Mouse (Mus musculus) intestine, embryonic 16.5 days (tissue): ENCODE measurements around the gene Uap1. TPM values are rescaled to one million over a fixed set of nuclear protein-coding genes. Genes with fewer than 3 reads are reported as not detected.

ENCODE experiments used
- ATAC-seq: fragments of 200-750 bp; cut with Nextera tagmentation; 2 replicates; pipeline ENCODE4 v1.8.0; 2017; ENCODE audit warnings: moderate TSS enrichment, moderate library complexity
- H3K27ac ChIP-seq: fragments of 300-500 bp; sonication (generic); 2 replicates; pipeline ENCODE4 v1.5.1; 2014; ENCODE audit warnings: mild to moderate bottlenecking, low read length
- H3K27me3 ChIP-seq: fragments of 300-500 bp; sonication (generic); replicated peaks from 2 replicates; pipeline ENCODE4 v1.6.1; 2014; ENCODE audit warnings: low read length, control low read depth, mixed read lengths; ENCODE audit not compliant: control insufficient read depth, insufficient read depth
- H3K36me3 ChIP-seq: fragments of 300-500 bp; sonication (generic); 2 replicates; pipeline ENCODE4 v1.6.1; 2014; ENCODE audit warnings: low read length, control low read depth; ENCODE audit not compliant: control insufficient read depth, insufficient read depth
- H3K4me1 ChIP-seq: fragments of 300-500 bp; sonication (generic); 2 replicates; pipeline ENCODE4 v1.6.1; 2014; ENCODE audit warnings: low read length, control low read depth, mixed read lengths; ENCODE audit not compliant: control insufficient read depth, insufficient read depth
- H3K4me2 ChIP-seq: fragments of 300-500 bp; sonication (generic); 2 replicates; pipeline ENCODE4 v1.6.1; 2014; ENCODE audit warnings: low read depth, low read length, control low read depth
- H3K4me3 ChIP-seq: fragments of 300-500 bp; sonication (generic); 2 replicates; pipeline ENCODE4 v1.5.1; 2014; ENCODE audit warnings: mild to moderate bottlenecking, low read length
- H3K9ac ChIP-seq: fragments of 300-500 bp; sonication (generic); 2 replicates; pipeline ENCODE4 v1.6.1; 2014; ENCODE audit warnings: low read depth, low read length
- H3K9me3 ChIP-seq: fragments of 300-500 bp; sonication (generic); 2 replicates; pipeline ENCODE4 v1.6.1; 2016; ENCODE audit warnings: low read length, control low read depth; ENCODE audit not compliant: control insufficient read depth
- WGBS: fragments of 180-500 bp; shearing (Covaris S2); extraction: QIAGEN DNeasy Blood & Tissue Kit; methylation state at CpG from one replicate; pipeline ENCODE4 v1.1.7; 2014; 5-methylcytosine and 5-hydroxymethylcytosine counted together
- polyA plus RNA-seq: library from polyadenylated mRNA; unstranded; fragments of >200 nt; fragmentation: Nextera tagmentation; extraction: Ambion mirVana; gene quantifications from 2 replicates; pipeline ENCODE4 v1.2.1, GENCODE M21; 2015

Gene Uap1
- polyA plus RNA-seq, 1 experiment from 2014 or later, result 46.9 TPM

DNA sequence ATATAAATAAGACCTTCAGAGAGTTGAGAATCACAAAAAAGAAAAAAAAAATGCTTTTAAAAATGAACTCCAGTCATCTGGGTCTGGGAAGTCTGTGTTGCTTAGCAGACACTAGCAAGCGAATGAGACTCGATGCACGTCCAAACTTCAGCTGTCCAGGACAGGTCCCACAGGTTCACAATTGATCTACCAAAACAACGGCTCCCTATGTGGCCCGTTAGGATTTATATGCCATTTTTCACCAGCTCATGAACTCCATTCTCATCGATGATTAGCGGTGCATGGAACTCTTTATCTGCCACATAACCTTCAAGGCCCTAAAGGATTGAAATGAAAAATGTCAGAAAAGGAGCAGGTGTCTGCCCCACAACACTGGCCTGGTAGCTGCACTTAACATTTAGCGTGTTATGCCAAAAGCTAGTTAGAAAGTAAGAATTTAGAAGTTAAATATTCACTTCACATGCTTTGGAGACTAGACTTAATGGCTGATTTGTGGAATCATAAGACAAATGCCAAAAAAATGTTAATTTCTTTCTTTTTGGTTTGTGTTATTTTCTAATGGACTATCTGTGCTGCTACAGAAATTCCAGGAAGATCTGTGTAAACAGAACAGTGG lies 32.4 kb downstream of the Uap1 start:
- ATAC-seq, result no peak
- H3K27me3 ChIP-seq, result no peaks in the 10 kb centered on the region
- 95% methylated on average over 8 of the region's 8 CpGs for WGBS

GRCm38 (mm10) chr1:170141626-170142025 lies 33.1 kb downstream of the Uap1 start:
- no peak overlapping the region for H3K4me2 ChIP-seq
- no peak overlapping the region for H3K9ac ChIP-seq
- ATAC-seq, result no peak
- H3K4me3 ChIP-seq, result no peak overlapping the region
- H3K36me3 ChIP-seq, result no peaks in the 10 kb centered on the region; the same call in 1 of the 2 replicates
- 95% methylated on average over 5 of the region's 5 CpGs for WGBS
- H3K9me3 ChIP-seq, result no peaks in the 10 kb centered on the region
- H3K4me1 ChIP-seq, result no peaks in the 10 kb centered on the region
- H3K27me3 ChIP-seq, result no peaks in the 10 kb centered on the region
- no peak overlapping the region for H3K27ac ChIP-seq

More for the DNA sequence above, 32.4 kb downstream of the Uap1 start:
- Histone ChIP-seq H3K36me3 (no peaks in the 10 kb centered on the region; the same call in 1 of the 2 replicates), H3K4me2 (no peak overlapping the region), H3K9ac (no peak overlapping the region), H3K9me3 (no peaks in the 10 kb centered on the region), H3K27ac (no peak overlapping the region), H3K4me3 (no peak overlapping the region), H3K4me1 (no peaks in the 10 kb centered on the region)

GRCm38 (mm10) chr1:170136351-170137009 lies 38.3 kb downstream of the Uap1 start:
- Histone ChIP-seq H3K27me3 (no peaks in the 10 kb centered on the region), H3K4me3 (no peak overlapping the region), H3K4me1 (no peaks in the 10 kb centered on the region), H3K27ac (no peak overlapping the region), H3K9ac (no peak overlapping the region; the same call in 1 of the 2 replicates), H3K4me2 (no peak overlapping the region), H3K36me3 (no peaks in the 10 kb centered on the region; the same call in 1 of the 2 replicates), H3K9me3 (no peaks in the 10 kb centered on the region)
- peak; percentile 84 for ATAC-seq
- 15% methylated on average over 7 of the region's 7 CpGs for WGBS

- 84% methylated on average over 8 of the region's 8 CpGs for WGBS
- H3K9me3 ChIP-seq, result no peaks in the 10 kb centered on the region
- no peaks in the 10 kb centered on the region for H3K4me1 ChIP-seq
- H3K27ac ChIP-seq, result no peak overlapping the region
- no peaks in the 10 kb centered on the region for H3K36me3 ChIP-seq
- no peak overlapping the region for H3K9ac ChIP-seq
- ATAC-seq, result no peak
- no peak overlapping the region for H3K4me2 ChIP-seq
- H3K27me3 ChIP-seq, result no peaks in the 10 kb centered on the region
- H3K4me3 ChIP-seq, result no peak overlapping the region
These were observed 40.5 kb downstream of the Uap1 start for GRCm38 (mm10) chr1:170134264-170134663.

DNA sequence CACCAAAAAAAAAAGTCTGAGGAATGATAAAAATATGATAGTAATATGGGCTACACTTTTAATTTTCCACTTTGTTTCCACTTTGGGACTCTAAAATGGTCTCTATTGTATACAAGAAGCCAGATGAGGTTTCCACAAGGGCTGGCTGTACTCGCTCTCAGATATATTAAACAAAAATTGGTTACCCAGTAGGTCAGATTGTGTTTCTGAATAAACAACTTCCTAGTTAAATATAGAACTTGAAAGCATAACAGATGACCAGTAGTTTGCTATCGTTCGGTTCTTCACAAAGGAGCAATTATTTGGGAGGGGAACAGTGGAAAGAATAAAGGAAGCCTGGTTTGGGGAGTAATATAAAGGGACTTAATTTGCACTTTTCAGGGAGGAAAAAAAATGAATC lies 43.8 kb downstream of the Uap1 start:
- Histone ChIP-seq H3K27ac (no peak overlapping the region), H3K4me1 (no peaks in the 10 kb centered on the region), H3K9ac (no peak overlapping the region), H3K27me3 (no peaks in the 10 kb centered on the region), H3K4me2 (no peak overlapping the region), H3K36me3 (no peaks in the 10 kb centered on the region), H3K9me3 (no peaks in the 10 kb centered on the region), H3K4me3 (no peak overlapping the region)
- ATAC-seq, result no peak
- 44% methylated on average over 3 of the region's 3 CpGs for WGBS

DNA sequence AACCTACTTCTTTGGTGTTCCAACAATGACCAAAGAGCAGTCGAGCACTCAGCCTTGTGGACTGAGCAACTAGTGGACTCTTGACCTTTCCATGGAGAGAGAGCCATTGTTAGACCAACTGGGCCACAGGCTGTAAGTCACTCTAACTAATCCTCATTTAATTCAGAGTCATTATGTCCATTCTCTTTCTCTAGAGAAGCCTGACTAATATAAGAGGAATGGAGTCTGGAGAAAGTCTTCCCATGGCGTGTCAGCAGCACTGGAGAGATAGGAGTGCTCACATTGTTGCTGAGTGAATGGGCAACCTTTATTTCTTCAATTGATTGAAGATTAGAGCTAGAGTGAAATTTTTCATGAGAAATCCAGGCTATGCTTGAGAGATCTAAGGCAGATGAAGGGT lies 50.1 kb downstream of the Uap1 start:
- H3K9ac ChIP-seq, result no peak overlapping the region
- no peaks in the 10 kb centered on the region for H3K27me3 ChIP-seq
- no peaks in the 10 kb centered on the region for H3K36me3 ChIP-seq
- no peaks in the 10 kb centered on the region for H3K4me1 ChIP-seq
- no peak overlapping the region for H3K4me2 ChIP-seq
- 79% methylated on average over 2 of the region's 2 CpGs for WGBS
- H3K9me3 ChIP-seq, result no peaks in the 10 kb centered on the region
- H3K27ac ChIP-seq, result no peak overlapping the region
- no peak overlapping the region for H3K4me3 ChIP-seq
- no peak for ATAC-seq

- WGBS, result 77% methylated on average over 6 of the region's 6 CpGs
- no peak overlapping the region for H3K4me2 ChIP-seq
- no peak overlapping the region for H3K4me3 ChIP-seq
- peaks cover 5% of the 10 kb centered on the region; the same call in 1 of the 2 replicates for H3K4me1 ChIP-seq
- H3K36me3 ChIP-seq, result no peaks in the 10 kb centered on the region
- no peak overlapping the region for H3K9ac ChIP-seq
- no peaks in the 10 kb centered on the region for H3K9me3 ChIP-seq
- no peak overlapping the region for H3K27ac ChIP-seq
- no peak for ATAC-seq
- H3K27me3 ChIP-seq, result no peaks in the 10 kb centered on the region
These were observed 61.1 kb downstream of the Uap1 start for GRCm38 (mm10) chr1:170113616-170114015.

GRCm38 (mm10) chr1:170112261-170112660 lies 62.5 kb downstream of the Uap1 start:
- Histone ChIP-seq H3K27ac (no peak overlapping the region), H3K4me2 (no peak overlapping the region), H3K9ac (no peak overlapping the region), H3K36me3 (no peaks in the 10 kb centered on the region), H3K27me3 (no peaks in the 10 kb centered on the region), H3K4me1 (peaks cover 9% of the 10 kb centered on the region; the same call in 1 of the 2 replicates), H3K9me3 (no peaks in the 10 kb centered on the region), H3K4me3 (no peak overlapping the region)
- ATAC-seq, result no peak
- 88% methylated on average over 10 of the region's 10 CpGs for WGBS

DNA sequence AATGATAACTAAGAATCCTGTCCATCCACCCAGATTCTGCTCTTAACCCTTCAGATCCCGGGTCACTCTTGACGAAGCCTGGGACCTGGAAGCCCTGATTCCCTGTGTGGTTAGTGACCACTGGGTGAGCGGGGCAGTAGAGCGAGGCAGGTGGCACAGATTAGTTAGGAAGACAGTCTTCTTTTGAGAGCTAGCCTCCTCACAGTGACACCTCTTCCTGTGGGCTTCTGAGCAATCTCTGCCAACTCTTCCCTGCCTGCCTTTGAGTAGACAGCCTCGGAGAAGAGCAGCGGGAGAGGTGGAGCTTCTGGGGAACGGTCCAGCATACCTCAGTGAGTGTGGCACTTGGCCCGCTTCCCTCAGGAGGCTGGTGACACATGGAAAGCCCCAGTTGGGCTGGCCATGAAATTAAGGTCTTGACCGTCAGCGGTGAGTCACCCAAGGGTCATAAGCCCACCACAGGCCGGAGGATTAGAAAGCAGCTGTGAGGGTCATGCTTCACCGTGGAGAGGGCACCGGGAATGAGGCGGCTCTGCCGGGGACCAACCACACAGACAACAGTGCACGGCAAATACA lies 63.0 kb downstream of the Uap1 start:
- Histone ChIP-seq H3K4me2 (0 out of 2 replicates have a peak overlapping the region, but pooled peaks have one; percentile 44), H3K27ac (peak overlapping the region; percentile 46; the same call in 1 of the 2 replicates)
- WGBS, result 79% methylated on average over 16 of the region's 16 CpGs

More for the DNA sequence above, 63.0 kb downstream of the Uap1 start:
- H3K9ac ChIP-seq, result no peak overlapping the region
- no peaks in the 10 kb centered on the region for H3K9me3 ChIP-seq
- H3K36me3 ChIP-seq, result no peaks in the 10 kb centered on the region
- H3K4me1 ChIP-seq, result peaks cover 9% of the 10 kb centered on the region; the same call in 1 of the 2 replicates
- no peaks in the 10 kb centered on the region for H3K27me3 ChIP-seq
- ATAC-seq, result no peak
- H3K4me3 ChIP-seq, result no peak overlapping the region
